Mouse (Mus musculus): ENCODE measurements around the gene Acsl1.

DNA sequence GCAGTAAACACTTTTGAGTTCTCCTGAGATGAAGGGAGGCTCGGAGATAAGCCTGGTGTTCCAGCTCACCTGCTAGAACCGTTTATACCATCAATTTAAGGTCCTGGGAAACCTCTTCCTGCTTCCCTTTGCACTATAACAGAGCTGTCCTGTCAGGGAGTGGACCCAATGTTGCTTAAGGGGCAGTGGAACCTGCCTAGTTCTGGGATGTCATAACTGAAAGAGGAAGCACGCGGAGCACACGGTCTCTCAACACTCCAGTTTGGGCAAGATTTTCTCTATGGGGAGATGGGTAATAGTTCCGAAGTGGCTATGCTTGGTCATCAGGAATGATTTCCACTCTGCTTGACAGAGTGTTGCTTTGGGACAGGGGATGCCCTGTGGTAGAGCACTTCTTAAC is 49.8 kb downstream of the Acsl1 start:
- TF ChIP-seq CTCF (IDR thresholded peaks at IDR 0.05; ENCODE audit: borderline replicate concordance, control insufficient read depth, extremely low read depth, insufficient read depth, low read length, poor library complexity), result no peak
- no peak for TF ChIP-seq POLR2A (IDR thresholded peaks at IDR 0.05; ENCODE audit: control insufficient read depth, extremely low read depth, insufficient read depth, low read length, poor library complexity)
